Mouse (Mus musculus) left cerebral cortex, postnatal 36 days (tissue): ENCODE measurements around the gene Adamts7. TPM values are rescaled to one million over a fixed set of nuclear protein-coding genes. Genes with fewer than 3 reads are reported as not detected.

ENCODE experiments used
- DNase-seq, 2 experiments: peaks; one replicate each; pipeline ENCODE4 v3.0.0; 2021 to 2022; ENCODE audit warnings: low spot score in 2 of 2, mixed read lengths in 1 of 2
- intact Hi-C: fragments of 180-260 bp; cut with DNase I; formaldehyde crosslinking; loops from one replicate; pipeline ENCODE4 v1.15.1; 2025
- total RNA-seq, 2 experiments: library from RNA; stranded (reverse); gene quantifications; 2 replicates each; pipeline ENCODE4 v1.2.3; 2021

The Adamts7 gene
- total RNA-seq, 2 experiments from 2014 or later: 0.30 to 0.43 TPM

GRCm38 (mm10) chr9:90189391-90189790, 26.5 kb downstream of the Adamts7 start:
- DNase-seq: no peak
- intact Hi-C loops: no loop called here

- no peak for DNase-seq
- intact Hi-C loops: no loop called here
These were observed 32.1 kb downstream of the Adamts7 start for GRCm38 (mm10) chr9:90195000-90195399.

GRCm38 (mm10) chr9:90196262-90196661, 33.4 kb downstream of the Adamts7 start:
- no peak for DNase-seq
- intact Hi-C loops: no loop called here

GRCm38 (mm10) chr9:90197116-90197665, 34.3 kb downstream of the Adamts7 start:
- intact Hi-C loops: no loop called here
- DNase-seq: no peak

GRCm38 (mm10) chr9:90197866-90198383, 35.1 kb downstream of the Adamts7 start:
- intact Hi-C loops: no loop called here
- DNase-seq: no peak

GRCm38 (mm10) chr9:90198531-90199449, 35.9 kb downstream of the Adamts7 start:
- DNase-seq: no peak
- intact Hi-C loops: no loop called here

- DNase-seq: no peak
- intact Hi-C loops: loop anchor here (10.0 kb wide), 3 partner anchors 485 to 1845 kb away; no protein-coding TSS in a partner anchor
These were observed 36.7 kb downstream of the Adamts7 start for GRCm38 (mm10) chr9:90199611-90200010.

GRCm38 (mm10) chr9:90200501-90200900, 37.6 kb downstream of the Adamts7 start:
- intact Hi-C loops: loop anchor here (10.0 kb wide), 3 partner anchors 484 to 1844 kb away; no protein-coding TSS in a partner anchor
- no peak for DNase-seq

GRCm38 (mm10) chr9:90201096-90201495, 38.2 kb downstream of the Adamts7 start:
- DNase-seq: no peak
- intact Hi-C loops: loop anchor here (10.0 kb wide), 3 partner anchors 484 to 1844 kb away; no protein-coding TSS in a partner anchor

- intact Hi-C loops: loop anchor here (10.0 kb wide), 3 partner anchors 483 to 1843 kb away; no protein-coding TSS in a partner anchor
- no peak for DNase-seq
These were observed 38.7 kb downstream of the Adamts7 start for GRCm38 (mm10) chr9:90201541-90201940.

GRCm38 (mm10) chr9:90203233-90203632, 40.4 kb downstream of the Adamts7 start:
- intact Hi-C loops: loop anchor here (10.0 kb wide), 3 partner anchors 482 to 1842 kb away; no protein-coding TSS in a partner anchor
- DNase-seq: no peak

- intact Hi-C loops: loop anchor here (10.0 kb wide), 3 partner anchors 480 to 1840 kb away; no protein-coding TSS in a partner anchor
- DNase-seq: peak in 1 of 2 experiments; percentile 25
These were observed 41.6 kb downstream of the Adamts7 start for GRCm38 (mm10) chr9:90204396-90204915.

GRCm38 (mm10) chr9:90206500-90206899, 43.6 kb downstream of the Adamts7 start:
- peak; percentile 69 to 73 for DNase-seq
- intact Hi-C loops: loop anchor here (2.0 to 10.0 kb wide), 4 partner anchors 240 to 1838 kb away; no protein-coding TSS in a partner anchor

- DNase-seq: no peak
- intact Hi-C loops: loop anchor here (2.0 to 10.0 kb wide), 4 partner anchors 239 to 1837 kb away; no protein-coding TSS in a partner anchor
These were observed 44.9 kb downstream of the Adamts7 start for GRCm38 (mm10) chr9:90207808-90208207.

GRCm38 (mm10) chr9:90208655-90209054, 45.8 kb downstream of the Adamts7 start:
- intact Hi-C loops: loop anchor here (10.0 kb wide), 3 partner anchors 476 to 1836 kb away; no protein-coding TSS in a partner anchor
- DNase-seq: no peak

- intact Hi-C loops: no loop called here
These were observed 50.3 kb downstream of the Adamts7 start for GRCm38 (mm10) chr9:90213127-90213526.

GRCm38 (mm10) chr9:90216259-90217001, 53.6 kb downstream of the Adamts7 start:
- intact Hi-C loops: no loop called here
- no peak for DNase-seq

More at GRCm38 (mm10) chr9:90213127-90213526, 50.3 kb downstream of the Adamts7 start:
- no peak for DNase-seq

GRCm38 (mm10) chr9:90217501-90217900, 54.6 kb downstream of the Adamts7 start:
- intact Hi-C loops: no loop called here
- DNase-seq: no peak

GRCm38 (mm10) chr9:90222275-90222674, 59.4 kb downstream of the Adamts7 start:
- DNase-seq: no peak
- intact Hi-C loops: no loop called here
